Mouse (Mus musculus): ENCODE measurements around the gene Hist1h3c. TPM values are rescaled to one million over a fixed set of nuclear protein-coding genes. Genes with fewer than 3 reads are reported as not detected.
"Not testable (repeated sequence)": the region's sequence is repeated elsewhere in the genome, so short reads cannot be mapped to it uniquely, and the experiment has no call there.

Hist1h3c gene
- polyA plus RNA-seq, 1 experiment = 7.0 TPM

- TF ChIP-seq TAL1 (IDR thresholded peaks at IDR 0.05; ENCODE audit: low read length) (no peak), GATA1 (IDR thresholded peaks at IDR 0.05; ENCODE audit: low read length) (no peak)
Measured at GRCm38 (mm10) chr13:23759251-23759771, 13.9 kb upstream of the Hist1h3c start.

GRCm38 (mm10) chr13:23757921-23758320, 12.5 kb upstream of the Hist1h3c start:
- no peak for TF ChIP-seq GATA1 (IDR thresholded peaks at IDR 0.05; ENCODE audit: low read length)
- TF ChIP-seq TAL1 (IDR thresholded peaks at IDR 0.05; ENCODE audit: low read length) = no peak
- Histone ChIP-seq H3K27me3 (ENCODE audit: control insufficient read depth) (no peaks in the 10 kb centered on the region), H3K9me3 (ENCODE audit: control insufficient read depth, low read length) (no peaks in the 10 kb centered on the region), H3K4me1 (ENCODE audit: control insufficient read depth) (peaks cover 79% of the 10 kb centered on the region), H3K4me3 (replicated peaks) (peak overlapping the region; percentile 63), H3K36me3 (ENCODE audit: control insufficient read depth) (peaks cover 2% of the 10 kb centered on the region)

More at GRCm38 (mm10) chr13:23759251-23759771, 13.9 kb upstream of the Hist1h3c start:
- Histone ChIP-seq H3K36me3 (ENCODE audit: control insufficient read depth) (peaks cover 2% of the 10 kb centered on the region), H3K9me3 (ENCODE audit: control insufficient read depth, low read length) (no peaks in the 10 kb centered on the region), H3K27me3 (ENCODE audit: control insufficient read depth) (no peaks in the 10 kb centered on the region), H3K4me3 (replicated peaks) (peak overlapping the region; percentile 64), H3K4me1 (ENCODE audit: control insufficient read depth) (peaks cover 84% of the 10 kb centered on the region)

GRCm38 (mm10) chr13:23757211-23757773, 11.9 kb upstream of the Hist1h3c start:
- no peak for TF ChIP-seq GATA1 (IDR thresholded peaks at IDR 0.05; ENCODE audit: low read length)
- TF ChIP-seq TAL1 (IDR thresholded peaks at IDR 0.05; ENCODE audit: low read length) = no peak
- peaks cover 2% of the 10 kb centered on the region for H3K36me3 ChIP-seq (ENCODE audit: control insufficient read depth)
- H3K4me3 ChIP-seq (replicated peaks) = peak overlapping the region; percentile 63
- peaks cover 73% of the 10 kb centered on the region for H3K4me1 ChIP-seq (ENCODE audit: control insufficient read depth)
- no peaks in the 10 kb centered on the region for H3K27me3 ChIP-seq (ENCODE audit: control insufficient read depth)
- no peaks in the 10 kb centered on the region for H3K9me3 ChIP-seq (ENCODE audit: control insufficient read depth, low read length)

- H3K9me3 ChIP-seq (ENCODE audit: control insufficient read depth, low read length) = no peaks in the 10 kb centered on the region
Measured at GRCm38 (mm10) chr13:23756790-23757189, 11.4 kb upstream of the Hist1h3c start, which contains the start of gene Hist1h4b. TSS of gene Hist1h4b (plus strand) at chr13:23757013.

GRCm38 (mm10) chr13:23755000-23755399, 9.6 kb upstream of the Hist1h3c start:
- peaks cover 70% of the 10 kb centered on the region for H3K4me1 ChIP-seq (ENCODE audit: control insufficient read depth)
- peaks cover 3% of the 10 kb centered on the region for H3K36me3 ChIP-seq (ENCODE audit: control insufficient read depth)
- H3K27me3 ChIP-seq (ENCODE audit: control insufficient read depth) = no peaks in the 10 kb centered on the region
- TF ChIP-seq GATA1 (IDR thresholded peaks at IDR 0.05; ENCODE audit: low read length) = peak; percentile 81
- no peak for TF ChIP-seq TAL1 (IDR thresholded peaks at IDR 0.05; ENCODE audit: low read length)
- H3K4me3 ChIP-seq (replicated peaks) = no peak overlapping the region
- no peaks in the 10 kb centered on the region for H3K9me3 ChIP-seq (ENCODE audit: control insufficient read depth, low read length)

More at GRCm38 (mm10) chr13:23756790-23757189, 11.4 kb upstream of the Hist1h3c start, which contains the start of gene Hist1h4b:
- peak within 1 kb of the TSS; percentile 63 for H3K4me3 ChIP-seq (replicated peaks)
- H3K4me1 ChIP-seq (ENCODE audit: control insufficient read depth) = peaks cover 72% of the 10 kb centered on the region
- no peaks in the 10 kb centered on the region for H3K27me3 ChIP-seq (ENCODE audit: control insufficient read depth)
- no peak for TF ChIP-seq GATA1 (IDR thresholded peaks at IDR 0.05; ENCODE audit: low read length)
- TF ChIP-seq TAL1 (IDR thresholded peaks at IDR 0.05; ENCODE audit: low read length) = no peak
- H3K36me3 ChIP-seq (ENCODE audit: control insufficient read depth) = peaks cover 2% of the 10 kb centered on the region

GRCm38 (mm10) chr13:23753314-23754078, 8.1 kb upstream of the Hist1h3c start:
- H3K36me3 ChIP-seq (ENCODE audit: control insufficient read depth) = peaks cover 4% of the 10 kb centered on the region
- peak overlapping the region; percentile 68 for H3K4me3 ChIP-seq (replicated peaks)
- no peaks in the 10 kb centered on the region for H3K9me3 ChIP-seq (ENCODE audit: control insufficient read depth, low read length)
- H3K4me1 ChIP-seq (ENCODE audit: control insufficient read depth) = peaks cover 70% of the 10 kb centered on the region
- TF ChIP-seq TAL1 (IDR thresholded peaks at IDR 0.05; ENCODE audit: low read length) (no peak), GATA1 (IDR thresholded peaks at IDR 0.05; ENCODE audit: low read length) (no peak)
- no peaks in the 10 kb centered on the region for H3K27me3 ChIP-seq (ENCODE audit: control insufficient read depth)

GRCm38 (mm10) chr13:23752742-23753172, 7.4 kb upstream of the Hist1h3c start:
- H3K4me1 ChIP-seq (ENCODE audit: control insufficient read depth) = peaks cover 70% of the 10 kb centered on the region

GRCm38 (mm10) chr13:23752067-23752741, 6.8 kb upstream of the Hist1h3c start, which contains the start of gene Hist1h3b:
TSS of gene Hist1h3b (plus strand) at chr13:23752267.
- H3K27me3 ChIP-seq (ENCODE audit: control insufficient read depth); H3K9me3 ChIP-seq (ENCODE audit: control insufficient read depth, low read length); H3K36me3 ChIP-seq (ENCODE audit: control insufficient read depth): not testable (repeated sequence)
- H3K4me3 ChIP-seq (replicated peaks) = peak within 1 kb of the TSS; percentile 68
- peaks cover 70% of the 10 kb centered on the region for H3K4me1 ChIP-seq (ENCODE audit: control insufficient read depth)

More at GRCm38 (mm10) chr13:23752742-23753172, 7.4 kb upstream of the Hist1h3c start:
- H3K27me3 ChIP-seq (ENCODE audit: control insufficient read depth) = no peaks in the 10 kb centered on the region
- peak overlapping the region; percentile 68 for H3K4me3 ChIP-seq (replicated peaks)
- TF ChIP-seq GATA1 (IDR thresholded peaks at IDR 0.05; ENCODE audit: low read length) (no peak), TAL1 (IDR thresholded peaks at IDR 0.05; ENCODE audit: low read length) (no peak)
- no peaks in the 10 kb centered on the region for H3K9me3 ChIP-seq (ENCODE audit: control insufficient read depth, low read length)
- peaks cover 4% of the 10 kb centered on the region for H3K36me3 ChIP-seq (ENCODE audit: control insufficient read depth)

Measured in erythroblast, embryonic 14.5 days (primary cell).